Mouse (Mus musculus) heart, embryonic 16.5 days (tissue): Measurements from ENCODE around the gene Taf5l. TPM values are rescaled to one million over a fixed set of nuclear protein-coding genes. Genes with fewer than 3 reads are reported as not detected.
"Not testable (repeated sequence)": the region's sequence is repeated elsewhere in the genome, so short reads cannot be mapped to it uniquely, and the experiment has no call there.

Experiments used
- ATAC-seq: fragments of 200-750 bp; cut with Nextera tagmentation; replicated peaks from 2 replicates; pipeline ENCODE4 v1.8.0; 2017; ENCODE audit warnings: moderate number of reproducible peaks; ENCODE audit not compliant: insufficient read depth, low FRiP score; ENCODE audit errors: extremely low read depth
- H3K27ac ChIP-seq: fragments of 300-500 bp; sonication (generic); 2 replicates; pipeline ENCODE4 v1.5.1; 2014; ENCODE audit warnings: mild to moderate bottlenecking, low read length, control low read depth, moderate library complexity
- H3K27me3 ChIP-seq: fragments of 300-500 bp; sonication (generic); 2 replicates; pipeline ENCODE4 v1.6.1; 2014; ENCODE audit warnings: low read length, mixed read lengths; ENCODE audit not compliant: control insufficient read depth, insufficient read depth
- H3K36me3 ChIP-seq: fragments of 300-500 bp; sonication (generic); 2 replicates; pipeline ENCODE4 v1.6.1; 2014; ENCODE audit not compliant: control insufficient read depth, insufficient read depth
- H3K4me1 ChIP-seq: fragments of 300-500 bp; sonication (generic); 2 replicates; pipeline ENCODE4 v1.6.1; 2014; ENCODE audit warnings: low read length, mixed read lengths; ENCODE audit not compliant: control insufficient read depth, insufficient read depth
- H3K4me2 ChIP-seq: fragments of 300-500 bp; sonication (generic); 2 replicates; pipeline ENCODE4 v1.6.1; 2014; ENCODE audit warnings: low read depth, mild to moderate bottlenecking, control low read depth, low read length
- H3K4me3 ChIP-seq: fragments of 300-500 bp; sonication (generic); 2 replicates; pipeline ENCODE4 v1.5.1; 2014; ENCODE audit warnings: mild to moderate bottlenecking, control low read depth, low read length
- H3K9ac ChIP-seq: fragments of 300-500 bp; sonication (generic); 2 replicates; pipeline ENCODE4 v1.6.1; 2014; ENCODE audit warnings: low read length, control low read depth
- H3K9me3 ChIP-seq: fragments of 300-500 bp; sonication (generic); replicated peaks from 2 replicates; pipeline ENCODE4 v1.6.1; 2016; ENCODE audit warnings: low read length; ENCODE audit not compliant: control insufficient read depth
- WGBS: fragments of 180-500 bp; shearing (Covaris S2); extraction: QIAGEN DNeasy Blood & Tissue Kit; methylation state at CpG from one replicate; pipeline ENCODE4 v1.1.7; 2014; 5-methylcytosine and 5-hydroxymethylcytosine counted together
- polyA plus RNA-seq: library from polyadenylated mRNA; unstranded; fragments of >200 nt; fragmentation: Nextera tagmentation; extraction: Ambion mirVana; gene quantifications from 2 replicates; pipeline ENCODE4 v1.2.1, GENCODE M21; 2015

Gene Taf5l
- polyA plus RNA-seq, 1 experiment from 2014 or later, result 27.9 TPM

DNA sequence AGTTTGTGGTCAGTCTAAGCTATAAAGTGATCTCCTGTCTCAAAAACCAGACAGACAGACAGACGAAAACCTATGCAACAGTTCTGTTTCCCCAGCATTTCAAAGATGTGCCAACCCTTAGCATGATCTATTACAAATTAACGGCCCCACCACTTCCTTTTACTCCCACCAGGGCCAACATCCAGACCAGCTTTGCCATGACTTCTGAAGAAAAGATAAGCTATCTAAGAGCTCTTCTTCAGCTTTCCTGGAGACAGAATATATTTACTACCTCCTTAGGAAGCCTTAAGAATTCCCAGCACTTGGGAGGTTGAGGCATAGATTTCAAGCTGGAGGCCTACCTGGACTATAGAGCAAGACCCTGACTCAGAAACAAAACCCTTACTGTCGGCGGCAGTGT is 41.0 kb downstream of the Taf5l start:
- Histone ChIP-seq H3K9ac (no peak overlapping the region), H3K36me3 (no peaks in the 10 kb centered on the region), H3K27ac (no peak overlapping the region), H3K4me3 (no peak overlapping the region), H3K4me1 (peaks cover 39% of the 10 kb centered on the region), H3K4me2 (no peak overlapping the region), H3K27me3 (no peaks in the 10 kb centered on the region), H3K9me3 (no peaks in the 10 kb centered on the region)
- ATAC-seq, result no peak
- WGBS, result 64% methylated on average over 4 of the region's 4 CpGs

DNA sequence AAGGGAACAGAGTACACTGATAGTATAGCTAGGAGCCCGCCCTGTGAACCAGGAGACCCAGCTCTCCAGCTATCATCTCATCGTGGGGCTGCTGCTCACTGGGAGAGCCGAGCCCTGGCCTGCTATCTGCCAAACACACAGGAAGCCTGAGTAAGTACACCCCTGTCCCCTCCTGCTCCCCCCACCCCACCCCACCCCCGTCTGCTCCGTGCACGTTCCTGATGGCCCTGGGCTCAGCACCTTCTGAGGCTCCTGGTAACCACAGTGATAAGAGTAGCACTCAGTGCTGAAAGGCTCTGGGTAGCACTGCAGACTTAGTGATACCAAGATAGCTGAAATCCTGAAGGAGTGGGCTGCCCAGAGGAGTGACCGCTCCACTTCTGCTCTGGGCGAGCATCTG is 42.3 kb downstream of the Taf5l start:
- Histone ChIP-seq H3K4me1 (peaks cover 39% of the 10 kb centered on the region), H3K36me3 (0 out of 2 replicates have a peak, but pooled peaks cover 2% of the 10 kb centered on the region), H3K4me2 (peak overlapping the region; percentile 53; the same call in 1 of the 2 replicates), H3K9ac (peak overlapping the region; percentile 30), H3K27ac (peak overlapping the region; percentile 72), H3K4me3 (no peak overlapping the region), H3K27me3 (no peaks in the 10 kb centered on the region), H3K9me3 (no peaks in the 10 kb centered on the region)
- 37% methylated on average over 8 of the region's 8 CpGs for WGBS
- 0 out of 2 replicates have a peak, but pooled peaks have one; percentile 2 for ATAC-seq

DNA sequence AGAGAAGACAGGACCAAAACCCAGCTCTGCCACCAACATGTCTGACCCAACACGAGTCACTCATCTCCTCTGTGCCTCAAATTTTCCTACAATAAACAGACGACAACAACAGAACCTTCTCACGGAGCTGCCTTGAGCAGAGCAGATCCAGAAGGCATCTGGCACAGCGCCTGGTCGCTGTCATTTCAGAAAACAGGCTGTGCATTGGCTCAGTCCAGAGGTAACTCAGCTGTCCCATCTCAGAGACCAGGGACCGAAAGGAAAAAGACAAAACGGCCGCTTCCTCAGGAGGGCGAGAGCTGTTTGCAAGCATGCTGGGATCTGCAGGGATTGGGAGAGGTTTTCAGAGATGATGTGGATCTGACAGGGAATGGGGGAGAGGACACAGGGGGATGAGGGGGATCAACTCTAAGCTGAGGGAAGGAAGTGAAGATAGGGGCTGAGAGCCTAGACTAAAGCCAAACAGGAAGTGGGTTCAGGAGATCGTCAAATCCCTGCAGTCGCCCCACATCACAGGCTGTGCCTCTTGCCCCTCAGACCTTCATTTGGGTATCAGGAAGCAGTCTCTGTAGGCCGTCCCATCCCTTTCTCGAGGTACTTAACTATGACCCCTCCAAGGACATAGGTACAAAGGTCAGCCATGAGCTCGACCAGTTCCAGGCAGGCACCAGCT is 42.9 kb downstream of the Taf5l start:
- H3K9me3 ChIP-seq, result no peaks in the 10 kb centered on the region
- 24% methylated on average over 14 of the region's 14 CpGs for WGBS
- peak overlapping the region; percentile 26; the same call in 1 of the 2 replicates for H3K4me3 ChIP-seq
- peaks cover 34% of the 10 kb centered on the region for H3K4me1 ChIP-seq
- peak overlapping the region; percentile 72 for H3K27ac ChIP-seq
- peak overlapping the region; percentile 53 for H3K4me2 ChIP-seq
- H3K36me3 ChIP-seq, result 0 out of 2 replicates have a peak, but pooled peaks cover 2% of the 10 kb centered on the region
- peak overlapping the region; percentile 30 for H3K9ac ChIP-seq
- 0 out of 2 replicates have a peak, but pooled peaks have one; percentile 12 for ATAC-seq
- no peaks in the 10 kb centered on the region for H3K27me3 ChIP-seq

DNA sequence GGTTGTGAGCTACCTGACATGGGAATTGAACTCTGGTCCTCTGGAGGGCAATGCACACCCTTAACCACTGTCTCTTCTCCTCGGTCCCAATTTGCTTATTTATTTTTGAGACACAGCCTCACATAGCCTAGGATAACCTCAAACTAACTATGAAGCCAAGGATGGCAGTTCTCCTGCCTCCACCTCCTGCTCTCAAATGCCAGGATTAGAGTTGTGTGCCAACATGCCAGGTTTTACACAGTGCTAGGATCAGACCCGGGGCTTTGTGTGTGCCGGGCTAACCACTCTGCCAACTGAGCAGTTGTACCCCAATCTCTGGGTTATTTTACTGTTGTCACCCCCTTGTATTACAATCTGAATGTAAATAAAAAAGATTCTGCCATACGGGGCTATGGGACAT is 43.7 kb downstream of the Taf5l start:
- no peak for ATAC-seq
- H3K9me3 ChIP-seq, result no peaks in the 10 kb centered on the region
- peak overlapping the region; percentile 72; the same call in 1 of the 2 replicates for H3K27ac ChIP-seq
- H3K27me3 ChIP-seq, result no peaks in the 10 kb centered on the region
- H3K4me3 ChIP-seq, result no peak overlapping the region
- H3K4me1 ChIP-seq, result peaks cover 33% of the 10 kb centered on the region
- no peak overlapping the region; the same call in 1 of the 2 replicates for H3K9ac ChIP-seq
- H3K36me3 ChIP-seq, result 0 out of 2 replicates have a peak, but pooled peaks cover 2% of the 10 kb centered on the region
- WGBS, result 79% methylated on average over 4 of the region's 4 CpGs
- H3K4me2 ChIP-seq, result no peak overlapping the region

GRCm38 (mm10) chr8:123973495-123973894 is 47.7 kb downstream of the Taf5l start:
- no peak overlapping the region for H3K9ac ChIP-seq
- no peak overlapping the region for H3K27ac ChIP-seq
- no peak for ATAC-seq
- H3K4me2 ChIP-seq, result no peak overlapping the region
- no peaks in the 10 kb centered on the region for H3K27me3 ChIP-seq
- 0 out of 2 replicates have a peak, but pooled peaks cover 5% of the 10 kb centered on the region for H3K36me3 ChIP-seq
- WGBS, result 71% methylated on average over 1 of the region's 1 CpGs
- no peak overlapping the region for H3K4me3 ChIP-seq
- H3K9me3 ChIP-seq, result no peaks in the 10 kb centered on the region
- peaks cover 10% of the 10 kb centered on the region for H3K4me1 ChIP-seq

GRCm38 (mm10) chr8:123966896-123967295 is 54.3 kb downstream of the Taf5l start:
- Histone ChIP-seq H3K9me3 (no peaks in the 10 kb centered on the region), H3K27ac (no peak overlapping the region), H3K9ac (no peak overlapping the region), H3K4me2 (no peak overlapping the region), H3K4me3 (no peak overlapping the region), H3K27me3 (no peaks in the 10 kb centered on the region), H3K36me3 (peaks cover 16% of the 10 kb centered on the region), H3K4me1 (no peaks in the 10 kb centered on the region)
- no peak for ATAC-seq
- WGBS, result 77% methylated on average over 2 of the region's 2 CpGs

DNA sequence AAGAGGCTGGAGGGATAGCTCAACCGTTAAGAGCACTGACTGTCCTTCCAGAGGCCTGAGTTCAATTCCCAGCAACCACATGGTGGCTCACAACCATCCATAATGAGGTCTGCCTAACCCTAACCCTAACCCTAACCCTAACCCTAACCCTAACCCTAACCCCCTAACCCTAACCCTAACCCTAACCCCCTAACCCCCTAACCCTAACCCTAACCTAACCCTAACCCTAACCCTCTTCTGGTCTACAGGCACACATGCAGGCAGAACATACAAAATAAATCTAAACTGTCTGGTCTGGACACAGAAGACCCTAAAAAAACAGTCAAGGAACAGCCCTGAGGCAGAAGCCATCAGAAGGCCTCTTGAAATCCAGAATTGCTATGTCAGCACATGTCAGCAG is 59.8 kb downstream of the Taf5l start:
- Histone ChIP-seq H3K4me2 (no peak overlapping the region), H3K4me1 (no peaks in the 10 kb centered on the region), H3K9ac (no peak overlapping the region), H3K27ac (no peak overlapping the region), H3K4me3 (no peak overlapping the region), H3K27me3 (no peaks in the 10 kb centered on the region), H3K9me3 (no peaks in the 10 kb centered on the region), H3K36me3 (peaks cover 32% of the 10 kb centered on the region)
- WGBS, result 80% methylated on average over 1 of the region's 1 CpGs
- no peak for ATAC-seq

DNA sequence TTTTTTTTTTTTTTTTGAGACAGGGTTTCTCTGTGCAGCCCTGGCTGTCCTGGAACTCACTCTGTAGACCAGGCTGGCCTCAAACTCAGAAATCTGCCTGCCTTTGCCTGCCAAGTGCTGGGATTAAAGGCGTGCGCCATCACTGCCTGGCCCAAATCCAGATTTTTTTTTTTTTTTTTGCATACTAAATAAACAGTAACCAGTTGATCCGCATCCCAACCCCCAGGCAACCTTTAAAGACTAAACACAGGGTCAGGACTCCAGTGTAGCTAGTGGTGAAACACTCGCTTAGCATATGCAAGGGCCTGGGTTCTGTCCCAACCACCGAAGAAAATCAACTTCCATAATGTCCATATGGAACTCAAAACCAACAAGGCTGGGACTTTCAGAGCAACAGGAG is 60.6 kb downstream of the Taf5l start:
- H3K4me1 ChIP-seq, H3K4me3 ChIP-seq, H3K27ac ChIP-seq, H3K4me2 ChIP-seq, H3K9ac ChIP-seq, ATAC-seq, H3K27me3 ChIP-seq, H3K9me3 ChIP-seq: not testable (repeated sequence)
- peaks cover 34% of the 10 kb centered on the region for H3K36me3 ChIP-seq
- 69% methylated on average over 5 of the region's 5 CpGs for WGBS

DNA sequence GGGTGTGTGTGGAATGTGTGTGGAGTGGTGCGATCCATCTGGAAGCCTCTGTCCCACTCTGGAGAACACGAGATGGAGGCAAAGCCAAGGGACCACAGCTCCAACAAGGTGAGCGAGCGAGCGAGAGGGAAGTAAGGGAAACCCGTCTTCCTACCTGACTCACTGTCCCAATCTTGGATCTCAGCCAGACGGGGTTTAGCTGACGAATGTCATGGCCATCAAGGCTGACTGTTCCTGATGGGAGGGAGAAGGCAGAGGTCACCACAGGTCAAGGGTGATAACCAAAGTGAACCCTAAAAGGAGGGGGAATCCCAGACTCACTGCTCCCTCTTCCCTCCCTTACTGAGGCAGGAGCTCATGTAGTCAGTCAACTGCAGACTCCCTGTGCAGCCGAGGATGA is 61.1 kb downstream of the Taf5l start:
- Histone ChIP-seq H3K27ac (no peak overlapping the region), H3K36me3 (peaks cover 35% of the 10 kb centered on the region), H3K9me3 (no peaks in the 10 kb centered on the region), H3K9ac (no peak overlapping the region), H3K4me1 (no peaks in the 10 kb centered on the region), H3K4me2 (no peak overlapping the region), H3K27me3 (no peaks in the 10 kb centered on the region), H3K4me3 (no peak overlapping the region)
- no peak for ATAC-seq
- 79% methylated on average over 9 of the region's 9 CpGs for WGBS
